Mouse (Mus musculus): ENCODE measurements at regions not wholly inside any gene's neighbourhood (a gene's known extent, or its start where the extent isn't known, plus 50 kb on each side); places are given as distances from the start of the nearest gene placed in this dataset.

- TF ChIP-seq POLR2A (IDR thresholded peaks at IDR 0.05; ENCODE audit: low read depth, low read length), result peak; percentile 31; the same call in 1 of the 2 replicates
- TF ChIP-seq ZNF384 (IDR thresholded peaks at IDR 0.05; ENCODE audit: low read depth, low read length), result peak; percentile 67
- no peak for TF ChIP-seq MAZ (IDR thresholded peaks at IDR 0.05; ENCODE audit: low read depth, low read length)
- no peak for TF ChIP-seq CTCF (conservative IDR thresholded peaks at IDR 0.05 in 1 of 2, IDR thresholded peaks at IDR 0.05 in 1 of 2; ENCODE audit: low read depth in 2 of 2, low read length in 2 of 2)
- no peak for TF ChIP-seq NRF1 (IDR thresholded peaks at IDR 0.05; ENCODE audit: low read depth, low read length)
- TF ChIP-seq ETS1 (conservative IDR thresholded peaks at IDR 0.05; ENCODE audit: low read depth, low read length), result peak; percentile 69
- TF ChIP-seq MXI1 (IDR thresholded peaks at IDR 0.05; ENCODE audit: low read depth, low read length), result no peak
- no peak for TF ChIP-seq ZC3H11A (IDR thresholded peaks at IDR 0.05; ENCODE audit: low read depth, low read length)
- no peak for TF ChIP-seq KAT2A (IDR thresholded peaks at IDR 0.05; ENCODE audit: insufficient replicate concordance, low read length)
- no peak for TF ChIP-seq POLR2AphosphoS2 (IDR thresholded peaks at IDR 0.05; ENCODE audit: low read depth, low read length)
- no peak for TF ChIP-seq CHD1 (IDR thresholded peaks at IDR 0.05; ENCODE audit: low read depth, low read length)
- no peak for TF ChIP-seq MYC (IDR thresholded peaks at IDR 0.05; ENCODE audit: low read depth, low read length)
- no peak for TF ChIP-seq CHD2 (IDR thresholded peaks at IDR 0.05; ENCODE audit: low read length)
- no peak for TF ChIP-seq ELF1 (IDR thresholded peaks at IDR 0.05; ENCODE audit: low read depth, low read length)
Measured at GRCm38 (mm10) chr2:72786044-72786737, 194.1 kb downstream of the Sp3 start (continued).

- dilution Hi-C loops (cut with MboI; ENCODE audit: extremely low pct_ligation_motif_present, extremely low pct_unique_long_range_greater_than_20kb, low sequenced_read_pairs) (no loop called here), in situ Hi-C loops (cut with MboI; ENCODE audit: low pct_ligation_motif_present, low pct_unique_long_range_greater_than_20kb, low sequenced_read_pairs) (no loop called here)
- DNase-seq (ENCODE audit: extremely low read depth), result peak; percentile 57
- Histone ChIP-seq H3K4me2 (ENCODE audit: insufficient read depth, low read depth, poor library complexity, severe bottlenecking) (no peak overlapping the region), H3K27me3 (replicated peaks) (no peaks in the 10 kb centered on the region), H3K9me3 (replicated peaks; ENCODE audit: low read length) (no peaks in the 10 kb centered on the region), H3K4me3 (replicated peaks in 1 of 3; ENCODE audit: low read depth in 2 of 3, low read length in 2 of 3, poor library complexity in 1 of 3) (no peak overlapping the region), H3K79me2 (replicated peaks; ENCODE audit: control insufficient read depth, extremely low read depth, insufficient read depth, poor library complexity, severe bottlenecking) (no peaks in the 10 kb centered on the region), H3K9ac (ENCODE audit: insufficient read depth, low read depth) (no peak overlapping the region), H3K4me1 (ENCODE audit: control insufficient read depth in 1 of 2, insufficient read depth in 2 of 2) (peaks cover 24 to 48% of the 10 kb centered on the region in 2 experiments), H3K27ac (ENCODE audit: insufficient read depth, low read depth) (no peak overlapping the region), H3K36me3 (replicated peaks in 1 of 2; ENCODE audit: control insufficient read depth in 1 of 2, insufficient read depth in 1 of 2, low read length in 1 of 2) (no peaks in the 10 kb centered on the region)
- TF ChIP-seq POLR2AphosphoS2 (IDR thresholded peaks at IDR 0.05; ENCODE audit: low read depth, low read length) (no peak), NELFE (IDR thresholded peaks at IDR 0.05; ENCODE audit: low read depth, low read length) (no peak), SMC3 (IDR thresholded peaks at IDR 0.05; ENCODE audit: low read depth, low read length) (no peak), MEF2A (IDR thresholded peaks at IDR 0.05; ENCODE audit: borderline replicate concordance, low read depth, low read length) (no peak), ELF1 (IDR thresholded peaks at IDR 0.05; ENCODE audit: low read depth, low read length) (no peak), E2F4 (IDR thresholded peaks at IDR 0.05; ENCODE audit: insufficient replicate concordance, low read depth, low read length) (no peak)
Measured at GRCm38 (mm10) chr2:72787616-72788015, 192.6 kb downstream of the Sp3 start.

GRCm38 (mm10) chr2:72791496-72791895 is 188.8 kb downstream of the Sp3 start:
- no peak for DNase-seq (ENCODE audit: extremely low read depth)
- TF ChIP-seq TBP (conservative IDR thresholded peaks at IDR 0.05; ENCODE audit: low read depth, low read length) (no peak), SMC3 (IDR thresholded peaks at IDR 0.05; ENCODE audit: low read depth, low read length) (no peak), KAT2A (IDR thresholded peaks at IDR 0.05; ENCODE audit: insufficient replicate concordance, low read length) (no peak), CTCF (conservative IDR thresholded peaks at IDR 0.05 in 1 of 2, IDR thresholded peaks at IDR 0.05 in 1 of 2; ENCODE audit: low read depth in 2 of 2, low read length in 2 of 2) (no peak), GABPA (IDR thresholded peaks at IDR 0.05; ENCODE audit: insufficient replicate concordance, low read depth, low read length) (no peak), NRF1 (IDR thresholded peaks at IDR 0.05; ENCODE audit: low read depth, low read length) (no peak), IRF4 (IDR thresholded peaks at IDR 0.05; ENCODE audit: low read depth, low read length) (no peak), ZMIZ1 (IDR thresholded peaks at IDR 0.05; ENCODE audit: low read depth, low read length) (no peak)
- Histone ChIP-seq H3K4me2 (ENCODE audit: insufficient read depth, low read depth, poor library complexity, severe bottlenecking) (no peak overlapping the region), H3K4me1 (ENCODE audit: control insufficient read depth in 1 of 2, insufficient read depth in 2 of 2) (peaks cover 12 to 26% of the 10 kb centered on the region in 2 experiments), H3K79me2 (replicated peaks; ENCODE audit: control insufficient read depth, extremely low read depth, insufficient read depth, poor library complexity, severe bottlenecking) (no peaks in the 10 kb centered on the region), H3K27ac (ENCODE audit: insufficient read depth, low read depth) (no peak overlapping the region), H3K9me3 (replicated peaks; ENCODE audit: low read length) (no peaks in the 10 kb centered on the region), H3K4me3 (replicated peaks in 1 of 3; ENCODE audit: low read depth in 2 of 3, low read length in 2 of 3, poor library complexity in 1 of 3) (no peak overlapping the region), H3K36me3 (replicated peaks in 1 of 2; ENCODE audit: control insufficient read depth in 1 of 2, insufficient read depth in 1 of 2, low read length in 1 of 2) (no peaks in the 10 kb centered on the region), H3K9ac (ENCODE audit: insufficient read depth, low read depth) (no peak overlapping the region), H3K27me3 (replicated peaks) (no peaks in the 10 kb centered on the region)
- in situ Hi-C loops (cut with MboI; ENCODE audit: low pct_ligation_motif_present, low pct_unique_long_range_greater_than_20kb, low sequenced_read_pairs) (no loop called here), dilution Hi-C loops (cut with MboI; ENCODE audit: extremely low pct_ligation_motif_present, extremely low pct_unique_long_range_greater_than_20kb, low sequenced_read_pairs) (no loop called here)
